Mouse (Mus musculus) heart, embryonic 16.5 days (tissue): Measurements from ENCODE around the gene Amn1. TPM values are rescaled to one million over a fixed set of nuclear protein-coding genes. Genes with fewer than 3 reads are reported as not detected.
A peak's percentile ranks its signal among the peaks of the same experiment; 100 is the strongest.
"Not testable (repeated sequence)": the region's sequence is repeated elsewhere in the genome, so short reads cannot be mapped to it uniquely, and the experiment has no call there.

Source experiments
- ATAC-seq: fragments of 200-750 bp; cut with Nextera tagmentation; replicated peaks from 2 replicates; pipeline ENCODE4 v1.8.0; 2017; ENCODE audit warnings: moderate number of reproducible peaks; ENCODE audit not compliant: insufficient read depth, low FRiP score; ENCODE audit errors: extremely low read depth
- H3K27ac ChIP-seq: fragments of 300-500 bp; sonication (generic); 2 replicates; pipeline ENCODE4 v1.5.1; 2014; ENCODE audit warnings: mild to moderate bottlenecking, low read length, control low read depth, moderate library complexity
- H3K27me3 ChIP-seq: fragments of 300-500 bp; sonication (generic); 2 replicates; pipeline ENCODE4 v1.6.1; 2014; ENCODE audit warnings: low read length, mixed read lengths; ENCODE audit not compliant: control insufficient read depth, insufficient read depth
- H3K36me3 ChIP-seq: fragments of 300-500 bp; sonication (generic); 2 replicates; pipeline ENCODE4 v1.6.1; 2014; ENCODE audit not compliant: control insufficient read depth, insufficient read depth
- H3K4me1 ChIP-seq: fragments of 300-500 bp; sonication (generic); 2 replicates; pipeline ENCODE4 v1.6.1; 2014; ENCODE audit warnings: low read length, mixed read lengths; ENCODE audit not compliant: control insufficient read depth, insufficient read depth
- H3K4me2 ChIP-seq: fragments of 300-500 bp; sonication (generic); 2 replicates; pipeline ENCODE4 v1.6.1; 2014; ENCODE audit warnings: low read depth, mild to moderate bottlenecking, control low read depth, low read length
- H3K4me3 ChIP-seq: fragments of 300-500 bp; sonication (generic); 2 replicates; pipeline ENCODE4 v1.5.1; 2014; ENCODE audit warnings: mild to moderate bottlenecking, control low read depth, low read length
- H3K9ac ChIP-seq: fragments of 300-500 bp; sonication (generic); 2 replicates; pipeline ENCODE4 v1.6.1; 2014; ENCODE audit warnings: low read length, control low read depth
- H3K9me3 ChIP-seq: fragments of 300-500 bp; sonication (generic); replicated peaks from 2 replicates; pipeline ENCODE4 v1.6.1; 2016; ENCODE audit warnings: low read length; ENCODE audit not compliant: control insufficient read depth
- WGBS: fragments of 180-500 bp; shearing (Covaris S2); extraction: QIAGEN DNeasy Blood & Tissue Kit; methylation state at CpG from one replicate; pipeline ENCODE4 v1.1.7; 2014; 5-methylcytosine and 5-hydroxymethylcytosine counted together
- polyA plus RNA-seq: library from polyadenylated mRNA; unstranded; fragments of >200 nt; fragmentation: Nextera tagmentation; extraction: Ambion mirVana; gene quantifications from 2 replicates; pipeline ENCODE4 v1.2.1, GENCODE M21; 2015

Gene Amn1
- polyA plus RNA-seq, 1 experiment from 2014 or later, result 24.4 TPM

- Histone ChIP-seq H3K36me3 (no peaks in the 10 kb centered on the region), H3K27me3 (no peaks in the 10 kb centered on the region), H3K4me2 (peak overlapping the region; percentile 80; the same call in 1 of the 2 replicates), H3K4me1 (peaks cover 6% of the 10 kb centered on the region), H3K9ac (no peak overlapping the region), H3K27ac (no peak overlapping the region), H3K4me3 (peak overlapping the region; percentile 93; the same call in 1 of the 2 replicates), H3K9me3 (no peaks in the 10 kb centered on the region)
- no peak for ATAC-seq
- 90% methylated on average over 16 of the region's 16 CpGs for WGBS
Observed at GRCm38 (mm10) chr6:149189340-149189922, 919 bp upstream of the Amn1 start.

- H3K4me1 ChIP-seq, result peaks cover 6% of the 10 kb centered on the region
- WGBS, result 35% methylated on average over 8 of the region's 8 CpGs
Observed at GRCm38 (mm10) chr6:149188925-149189257, 379 bp upstream of the Amn1 start.

GRCm38 (mm10) chr6:149187371-149187770 lies 1.1 kb downstream of the Amn1 start:
- H3K27ac ChIP-seq, result no peak overlapping the region
- H3K36me3 ChIP-seq, result peaks cover 14% of the 10 kb centered on the region
- H3K27me3 ChIP-seq, result no peaks in the 10 kb centered on the region
- H3K4me2 ChIP-seq, result peak overlapping the region; percentile 90
- 0 out of 2 replicates have a peak, but pooled peaks cover 3% of the 10 kb centered on the region for H3K9me3 ChIP-seq
- H3K9ac ChIP-seq, result peak overlapping the region; percentile 99; the same call in 1 of the 2 replicates
- H3K4me1 ChIP-seq, result peaks cover 6% of the 10 kb centered on the region
- ATAC-seq, result no peak
- peak overlapping the region; percentile 93 for H3K4me3 ChIP-seq
- 47% methylated on average over 1 of the region's 1 CpGs for WGBS

More at GRCm38 (mm10) chr6:149188925-149189257, 379 bp upstream of the Amn1 start:
- peak overlapping the region; percentile 80 for H3K4me2 ChIP-seq
- no peak for ATAC-seq
- peaks cover 2% of the 10 kb centered on the region; the same call in 1 of the 2 replicates for H3K36me3 ChIP-seq
- peak overlapping the region; percentile 96 for H3K27ac ChIP-seq
- H3K9me3 ChIP-seq, result no peaks in the 10 kb centered on the region
- H3K27me3 ChIP-seq, result no peaks in the 10 kb centered on the region
- H3K9ac ChIP-seq, result peak overlapping the region; percentile 77
- peak overlapping the region; percentile 93 for H3K4me3 ChIP-seq

- H3K4me2 ChIP-seq, result no peak overlapping the region
- H3K4me3 ChIP-seq, result no peak overlapping the region
- peaks cover 6% of the 10 kb centered on the region for H3K4me1 ChIP-seq
- H3K9ac ChIP-seq, result no peak overlapping the region
- H3K36me3 ChIP-seq, result peaks cover 34% of the 10 kb centered on the region
- H3K9me3 ChIP-seq, result peaks cover 5% of the 10 kb centered on the region; the same call in 1 of the 2 replicates
- no peak for ATAC-seq
- H3K27ac ChIP-seq, result no peak overlapping the region
- H3K27me3 ChIP-seq, result no peaks in the 10 kb centered on the region
- WGBS, result 84% methylated on average over 1 of the region's 1 CpGs
Observed at GRCm38 (mm10) chr6:149184007-149184406, 4.5 kb downstream of the Amn1 start.

- Histone ChIP-seq H3K36me3 (peaks cover 58% of the 10 kb centered on the region), H3K4me1 (peaks cover 6% of the 10 kb centered on the region), H3K27me3 (no peaks in the 10 kb centered on the region), H3K9ac (no peak overlapping the region), H3K9me3 (peaks cover 10% of the 10 kb centered on the region), H3K4me3 (no peak overlapping the region), H3K4me2 (no peak overlapping the region), H3K27ac (no peak overlapping the region)
- no peak for ATAC-seq
Observed at GRCm38 (mm10) chr6:149179064-149179463, 9.4 kb downstream of the Amn1 start.

- H3K27ac ChIP-seq, result no peak overlapping the region
- H3K36me3 ChIP-seq, result peaks cover 34% of the 10 kb centered on the region
- no peak overlapping the region for H3K4me2 ChIP-seq
- H3K27me3 ChIP-seq, result no peaks in the 10 kb centered on the region
- ATAC-seq, result no peak
- H3K9me3 ChIP-seq, result peaks cover 5% of the 10 kb centered on the region
- H3K4me3 ChIP-seq, result no peak overlapping the region
- 79% methylated on average over 3 of the region's 3 CpGs for WGBS
- no peak overlapping the region for H3K9ac ChIP-seq
- H3K4me1 ChIP-seq, result peaks cover 6% of the 10 kb centered on the region
Observed at GRCm38 (mm10) chr6:149174932-149175570, 13.5 kb downstream of the Amn1 start.

GRCm38 (mm10) chr6:149173831-149174625 lies 14.5 kb downstream of the Amn1 start:
- Histone ChIP-seq H3K27me3 (no peaks in the 10 kb centered on the region), H3K4me1 (peaks cover 6% of the 10 kb centered on the region), H3K36me3 (peaks cover 29% of the 10 kb centered on the region), H3K4me3 (no peak overlapping the region), H3K4me2 (no peak overlapping the region), H3K27ac (peak overlapping the region; percentile 23; the same call in 1 of the 2 replicates), H3K9ac (no peak overlapping the region), H3K9me3 (peaks cover 5% of the 10 kb centered on the region)
- 48% methylated on average over 4 of the region's 4 CpGs for WGBS
- ATAC-seq, result no peak

GRCm38 (mm10) chr6:149169965-149170364 lies 18.5 kb downstream of the Amn1 start:
- H3K4me2 ChIP-seq, ATAC-seq, H3K27ac ChIP-seq, H3K4me3 ChIP-seq, H3K9me3 ChIP-seq, H3K4me1 ChIP-seq, H3K9ac ChIP-seq, H3K27me3 ChIP-seq: not testable (repeated sequence)
- WGBS, result 85% methylated on average over 4 of the region's 4 CpGs
- H3K36me3 ChIP-seq, result peaks cover 28% of the 10 kb centered on the region

GRCm38 (mm10) chr6:149168436-149168835 lies 20.1 kb downstream of the Amn1 start:
- WGBS, result 90% methylated on average over 2 of the region's 2 CpGs
- peaks cover 28% of the 10 kb centered on the region for H3K36me3 ChIP-seq

More at GRCm38 (mm10) chr6:149168436-149168835, 20.1 kb downstream of the Amn1 start:
- ATAC-seq, result no peak
- Histone ChIP-seq H3K27ac (no peak overlapping the region), H3K27me3 (no peaks in the 10 kb centered on the region), H3K4me2 (no peak overlapping the region), H3K4me3 (no peak overlapping the region), H3K4me1 (no peaks in the 10 kb centered on the region), H3K9ac (no peak overlapping the region), H3K9me3 (peaks cover 8% of the 10 kb centered on the region)
